Mouse (Mus musculus) ES-Bruce4 (cell line): ENCODE results near the gene Tpra1. TPM values are rescaled to one million over a fixed set of nuclear protein-coding genes. Genes with fewer than 3 reads are reported as not detected.

Source experiments
- H3K27ac ChIP-seq: 2 replicates; pipeline ENCODE4 v1.5.1; 2012; ENCODE audit warnings: low read length, inconsistent platforms; ENCODE audit not compliant: insufficient read depth
- H3K27me3 ChIP-seq: 2 replicates; pipeline ENCODE4 v1.6.1; 2012; ENCODE audit warnings: mild to moderate bottlenecking, low read length, inconsistent platforms; ENCODE audit not compliant: control insufficient read depth, poor library complexity, insufficient read depth, severe bottlenecking
- H3K36me3 ChIP-seq: 2 replicates; pipeline ENCODE4 v1.6.1; 2012; ENCODE audit warnings: inconsistent platforms, mild to moderate bottlenecking, low read length, moderate library complexity; ENCODE audit not compliant: control insufficient read depth, poor library complexity, insufficient read depth, severe bottlenecking
- H3K4me1 ChIP-seq: one replicate; pipeline ENCODE4 v1.8.1; 2011; ENCODE audit warnings: low read length; ENCODE audit not compliant: control insufficient read depth, insufficient read depth
- H3K4me3 ChIP-seq: 2 replicates; pipeline ENCODE4 v1.5.1; 2011; ENCODE audit warnings: low read depth, mild to moderate bottlenecking, low read length
- H3K9ac ChIP-seq: 2 replicates; pipeline ENCODE4 v1.6.1; 2012; ENCODE audit warnings: low read depth, mild to moderate bottlenecking, inconsistent platforms; ENCODE audit not compliant: poor library complexity, severe bottlenecking
- H3K9me3 ChIP-seq: replicated peaks from 2 replicates; pipeline ENCODE4 v1.6.1; 2012; ENCODE audit warnings: mild to moderate bottlenecking, low read length, inconsistent platforms; ENCODE audit not compliant: control insufficient read depth, poor library complexity, insufficient read depth, severe bottlenecking
- CTCF ChIP-seq: IDR thresholded peaks from one replicate; pipeline ENCODE4 v1.8.1; 2011; ENCODE audit warnings: low read depth, low read length
- EP300 ChIP-seq: IDR thresholded peaks from 2 replicates; pipeline ENCODE4 v1.6.1; 2011; ENCODE audit warnings: low read depth, low read length; ENCODE audit not compliant: insufficient read depth
- POLR2A ChIP-seq: IDR thresholded peaks from one replicate; pipeline ENCODE4 v1.8.1; 2011; ENCODE audit warnings: low read length; ENCODE audit not compliant: insufficient read depth
- polyA plus RNA-seq: library from polyadenylated mRNA; stranded (reverse); fragments of >200 nt; gene quantifications from 2 replicates; pipeline ENCODE4 v1.2.4, GENCODE M21; 2011; ENCODE audit warnings: low read depth; ENCODE audit not compliant: missing spikeins, insufficient read depth, insufficient read length

The Tpra1 gene
- polyA plus RNA-seq, 1 experiment, result 17.4 TPM

- H3K4me3 ChIP-seq, result no peak overlapping the region
- TF ChIP-seq POLR2A (no peak), CTCF (no peak), EP300 (no peak)
- H3K27me3 ChIP-seq, result no peaks in the 10 kb centered on the region
- no peak overlapping the region for H3K27ac ChIP-seq
- H3K9me3 ChIP-seq, result no peaks in the 10 kb centered on the region
- H3K4me1 ChIP-seq, result peaks cover 4% of the 10 kb centered on the region
- peaks cover 87% of the 10 kb centered on the region for H3K36me3 ChIP-seq
- no peak overlapping the region for H3K9ac ChIP-seq
These were observed 16.2 kb upstream of the Tpra1 start for GRCm38 (mm10) chr6:88885644-88886416.

GRCm38 (mm10) chr6:88886417-88886967, 15.6 kb upstream of the Tpra1 start:
- no peaks in the 10 kb centered on the region for H3K27me3 ChIP-seq
- no peak overlapping the region for H3K4me3 ChIP-seq
- H3K4me1 ChIP-seq, result peaks cover 4% of the 10 kb centered on the region
- peaks cover 94% of the 10 kb centered on the region for H3K36me3 ChIP-seq
- H3K9me3 ChIP-seq, result no peaks in the 10 kb centered on the region
- no peak for TF ChIP-seq POLR2A
- no peak for TF ChIP-seq CTCF
- TF ChIP-seq EP300, result no peak
- no peak overlapping the region for H3K9ac ChIP-seq
- no peak overlapping the region for H3K27ac ChIP-seq

- Histone ChIP-seq H3K4me1 (peaks cover 3% of the 10 kb centered on the region), H3K9ac (no peak overlapping the region), H3K27me3 (no peaks in the 10 kb centered on the region), H3K27ac (no peak overlapping the region), H3K36me3 (peaks cover 96% of the 10 kb centered on the region), H3K9me3 (no peaks in the 10 kb centered on the region), H3K4me3 (no peak overlapping the region)
- TF ChIP-seq POLR2A (no peak), EP300 (no peak), CTCF (no peak)
These were observed 12.5 kb upstream of the Tpra1 start for GRCm38 (mm10) chr6:88889410-88890042.

GRCm38 (mm10) chr6:88890832-88891231, 11.2 kb upstream of the Tpra1 start:
- no peak overlapping the region for H3K27ac ChIP-seq
- H3K4me3 ChIP-seq, result no peak overlapping the region
- no peaks in the 10 kb centered on the region for H3K9me3 ChIP-seq
- TF ChIP-seq POLR2A (no peak), CTCF (no peak), EP300 (no peak)
- H3K27me3 ChIP-seq, result no peaks in the 10 kb centered on the region
- peaks cover 96% of the 10 kb centered on the region for H3K36me3 ChIP-seq
- H3K4me1 ChIP-seq, result peaks cover 2% of the 10 kb centered on the region
- H3K9ac ChIP-seq, result no peak overlapping the region

GRCm38 (mm10) chr6:88893559-88893958, 8.5 kb upstream of the Tpra1 start:
- H3K4me1 ChIP-seq, result peaks cover 2% of the 10 kb centered on the region
- H3K9ac ChIP-seq, result no peak overlapping the region
- no peak overlapping the region for H3K27ac ChIP-seq
- TF ChIP-seq EP300, result no peak
- TF ChIP-seq CTCF, result peak; percentile 93
- peaks cover 80% of the 10 kb centered on the region for H3K36me3 ChIP-seq
- H3K4me3 ChIP-seq, result no peak overlapping the region
- no peaks in the 10 kb centered on the region for H3K9me3 ChIP-seq
- H3K27me3 ChIP-seq, result no peaks in the 10 kb centered on the region

GRCm38 (mm10) chr6:88895943-88896342, 6.1 kb upstream of the Tpra1 start:
- no peak overlapping the region for H3K4me3 ChIP-seq
- peak; percentile 58 for TF ChIP-seq CTCF
- TF ChIP-seq EP300, result no peak
- TF ChIP-seq POLR2A, result no peak
- H3K9ac ChIP-seq, result peak overlapping the region; percentile 17; the same call in 1 of the 2 replicates
- no peaks in the 10 kb centered on the region for H3K27me3 ChIP-seq
- H3K4me1 ChIP-seq, result peaks cover 2% of the 10 kb centered on the region
- H3K9me3 ChIP-seq, result no peaks in the 10 kb centered on the region
- no peak overlapping the region for H3K27ac ChIP-seq
- H3K36me3 ChIP-seq, result peaks cover 56% of the 10 kb centered on the region
